Mouse (Mus musculus): ENCODE data around the gene Sp140. TPM values are rescaled to one million over a fixed set of nuclear protein-coding genes. Genes with fewer than 3 reads are reported as not detected.
A peak's percentile ranks its signal among the peaks of the same experiment; 100 is the strongest.
"Not testable (repeated sequence)": the region's sequence is repeated elsewhere in the genome, so short reads cannot be mapped to it uniquely, and the experiment has no call there.

Gene Sp140
- total RNA-seq (2021) = 3.1 and 7.9 TPM in 2 replicates
- long read RNA-seq, experiment 1, partial matches to known transcripts = 0 of 4 reads
- long read RNA-seq, experiment 1, other reads (novel, unspliced or antisense) = 1 of 4 reads
- long read RNA-seq, experiment 2, partial matches to known transcripts = 0 of 3 reads
- long read RNA-seq, experiment 2, other reads (novel, unspliced or antisense) = 1 of 3 reads

GRCm38 (mm10) chr1:85600078-85600477, at the start of gene Sp140:
Gene Sp140, plus strand, starts transcription at chr1:85600378.
- not testable (repeated sequence) for DNase-seq

- DNase-seq = peak; percentile 7
These were observed 44.9 kb upstream of the Sp140 start for GRCm38 (mm10) chr1:85555261-85555660.

- DNase-seq = not testable (repeated sequence)
These were observed 26.6 kb upstream of the Sp140 start for GRCm38 (mm10) chr1:85573554-85573953.

- DNase-seq = not testable (repeated sequence)
These were observed 24.8 kb upstream of the Sp140 start, which contains the start of gene G530012D18Rik for GRCm38 (mm10) chr1:85575376-85575775. Gene G530012D18Rik, plus strand, starts transcription at chr1:85575676.

GRCm38 (mm10) chr1:85578372-85579010, 21.7 kb upstream of the Sp140 start:
- DNase-seq = not testable (repeated sequence)

- DNase-seq = not testable (repeated sequence)
These were observed 20.7 kb upstream of the Sp140 start for GRCm38 (mm10) chr1:85579199-85580147.

GRCm38 (mm10) chr1:85580148-85580534, 20.0 kb upstream of the Sp140 start:
- not testable (repeated sequence) for DNase-seq

- DNase-seq = not testable (repeated sequence)
These were observed 19.6 kb upstream of the Sp140 start for GRCm38 (mm10) chr1:85580578-85580977.

- not testable (repeated sequence) for DNase-seq
These were observed 18.7 kb upstream of the Sp140 start for GRCm38 (mm10) chr1:85581518-85581917.

- DNase-seq = not testable (repeated sequence)
These were observed 11.5 kb upstream of the Sp140 start for GRCm38 (mm10) chr1:85588697-85589096.

- DNase-seq = not testable (repeated sequence)
These were observed 7.7 kb upstream of the Sp140 start for GRCm38 (mm10) chr1:85592526-85592925.

- DNase-seq = peak; percentile 17
These were observed 1.7 kb upstream of the Sp140 start, which contains the start of gene Sp110 for GRCm38 (mm10) chr1:85598271-85599012. Gene Sp110, minus strand, starts transcription at chr1:85598817.

- DNase-seq = peak; percentile 20
These were observed 616 bp downstream of the Sp140 start for GRCm38 (mm10) chr1:85600794-85601193.

- DNase-seq = not testable (repeated sequence)
These were observed 4.2 kb downstream of the Sp140 start for GRCm38 (mm10) chr1:85604341-85604740.

- not testable (repeated sequence) for DNase-seq
These were observed 8.2 kb downstream of the Sp140 start for GRCm38 (mm10) chr1:85608361-85608760.

- DNase-seq = not testable (repeated sequence)
These were observed 10.4 kb downstream of the Sp140 start for GRCm38 (mm10) chr1:85610581-85610980.

- not testable (repeated sequence) for DNase-seq
These were observed 14.9 kb downstream of the Sp140 start for GRCm38 (mm10) chr1:85615096-85615495.

GRCm38 (mm10) chr1:85615819-85616218, 15.6 kb downstream of the Sp140 start:
- DNase-seq = not testable (repeated sequence)

GRCm38 (mm10) chr1:85617161-85617560, 17.0 kb downstream of the Sp140 start:
- DNase-seq = not testable (repeated sequence)

- not testable (repeated sequence) for DNase-seq
These were observed 18.5 kb downstream of the Sp140 start for GRCm38 (mm10) chr1:85618689-85619088.

GRCm38 (mm10) chr1:85636936-85637335, 36.8 kb downstream of the Sp140 start:
- DNase-seq = not testable (repeated sequence)

GRCm38 (mm10) chr1:85638144-85638543, 38.0 kb downstream of the Sp140 start:
- not testable (repeated sequence) for DNase-seq
